Mouse (Mus musculus) erythroblast, embryonic 14.5 days (primary cell): ENCODE data around the gene Kcnq2.

Experiments
- GATA1 ChIP-seq: IDR thresholded peaks from 2 replicates; pipeline ENCODE4 v1.6.1; 2012; ENCODE audit warnings: low read length, inconsistent platforms, mixed read lengths
- TAL1 ChIP-seq: IDR thresholded peaks from 3 replicates; pipeline ENCODE4 v1.6.1; 2012; ENCODE audit warnings: low read length, inconsistent platforms, mixed read lengths

DNA sequence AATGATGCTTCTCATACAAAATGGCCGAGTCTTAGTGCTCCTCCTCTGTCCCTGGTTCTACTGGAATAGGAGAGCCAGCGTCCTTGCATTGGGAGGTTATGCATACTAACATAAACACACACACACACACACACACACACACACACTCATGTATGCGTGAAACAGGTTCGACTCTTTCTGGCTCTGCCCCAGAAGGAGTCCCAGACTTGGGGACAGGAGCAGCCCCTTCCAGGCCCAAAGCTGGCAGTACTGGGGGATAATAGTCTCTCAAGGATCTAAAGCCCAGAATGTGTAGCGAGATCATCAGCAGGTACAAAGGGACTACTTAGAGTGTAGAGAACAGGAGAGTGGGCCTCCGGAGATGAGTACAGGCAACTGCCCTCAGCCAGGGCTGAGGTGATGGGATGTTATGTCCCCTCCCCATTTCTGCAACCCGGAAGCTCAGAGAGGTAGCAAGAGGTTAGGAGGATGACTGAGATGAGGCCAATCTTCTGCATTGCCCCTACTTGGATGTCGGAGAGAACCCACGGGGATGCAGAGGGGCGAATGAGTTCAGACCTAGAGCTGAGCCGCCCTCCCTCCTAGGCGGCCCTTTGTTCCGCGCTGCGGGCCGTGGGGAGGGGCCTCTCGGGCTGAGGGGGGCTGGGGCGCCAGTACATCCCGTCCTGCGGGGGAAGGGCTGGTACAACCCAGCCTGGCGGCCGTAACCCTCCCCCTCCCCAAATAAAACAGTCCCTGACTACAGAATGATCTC is 1.1 kb downstream of the Kcnq2 start:
- TF ChIP-seq GATA1: no peak
- TF ChIP-seq TAL1: no peak
